Mouse (Mus musculus): ENCODE data around the gene Hspbp1. TPM values are rescaled to one million over a fixed set of nuclear protein-coding genes. Genes with fewer than 3 reads are reported as not detected.

Gene Hspbp1
- polyA plus RNA-seq, 2 experiments: 28.2 to 56.7 TPM

DNA sequence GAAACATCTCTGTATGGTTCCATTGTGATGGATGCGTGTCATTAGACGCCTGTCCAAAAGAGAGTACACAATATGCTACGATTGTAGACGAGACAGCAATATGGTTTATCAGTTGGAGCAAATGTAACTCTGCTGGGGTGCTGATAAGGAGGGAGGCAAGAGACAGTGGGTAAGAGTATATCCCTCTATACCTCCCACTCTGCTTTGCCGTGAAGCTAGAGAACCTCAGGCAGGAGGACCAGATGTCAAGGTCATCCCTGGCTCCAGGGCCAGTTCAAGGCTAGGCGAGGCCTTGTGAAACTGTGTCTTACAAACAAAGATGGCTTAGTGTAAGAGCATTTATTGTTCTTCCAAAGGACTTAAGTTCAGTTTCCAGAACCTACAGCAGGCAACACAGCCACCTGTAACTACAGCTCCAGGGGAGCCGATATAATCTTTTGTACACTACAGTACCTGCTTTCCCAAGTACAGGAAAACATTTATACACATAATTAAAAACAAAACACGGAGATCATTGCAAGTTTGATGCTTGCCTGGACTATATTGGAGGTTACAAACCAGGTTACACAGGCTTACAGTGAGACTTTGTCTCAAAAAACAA lies 14.1 kb downstream of the Hspbp1 start:
- 21% methylated on average over 8 of the region's 8 CpGs for WGBS (ENCODE audit: insufficient replicate concordance)
- Histone ChIP-seq H3K27me3 (ENCODE audit: control insufficient read depth, insufficient read depth, low read length) (no peaks in the 10 kb centered on the region), H3K4me3 (ENCODE audit: insufficient read depth in 1 of 2, low read depth in 2 of 2, low read length in 2 of 2) (peak overlapping the region in 1 of 2 experiments; percentile 13; a peak in 1 of 4 replicates), H3K36me3 (replicated peaks; ENCODE audit: control insufficient read depth, insufficient read depth, low read depth) (peaks cover 3% of the 10 kb centered on the region; the same call in 1 of the 2 replicates), H3K27ac (peak overlapping the region; percentile 86), H3K4me2 (ENCODE audit: low read depth) (peak overlapping the region; percentile 61), H3K4me1 (replicated peaks; ENCODE audit: control insufficient read depth in 2 of 2, insufficient read depth in 2 of 2, low read length in 1 of 2) (peaks cover 29 to 34% of the 10 kb centered on the region in 2 experiments), H3K9me3 (ENCODE audit: control insufficient read depth, low read length) (no peaks in the 10 kb centered on the region), H3K9ac (replicated peaks) (peak overlapping the region; percentile 38)
- ATAC-seq (ENCODE audit: insufficient read depth) (peak; percentile 98), DNase-seq (ENCODE audit: low read depth in 3 of 3, low spot score in 3 of 3) (peak; percentile 82 to 87 (median 82))
- peak; percentile 94 for TF ChIP-seq EP300 (IDR thresholded peaks at IDR 0.05; ENCODE audit: low read depth)
- no peak for TF ChIP-seq CTCF (IDR thresholded peaks at IDR 0.05; ENCODE audit: low read depth)

DNA sequence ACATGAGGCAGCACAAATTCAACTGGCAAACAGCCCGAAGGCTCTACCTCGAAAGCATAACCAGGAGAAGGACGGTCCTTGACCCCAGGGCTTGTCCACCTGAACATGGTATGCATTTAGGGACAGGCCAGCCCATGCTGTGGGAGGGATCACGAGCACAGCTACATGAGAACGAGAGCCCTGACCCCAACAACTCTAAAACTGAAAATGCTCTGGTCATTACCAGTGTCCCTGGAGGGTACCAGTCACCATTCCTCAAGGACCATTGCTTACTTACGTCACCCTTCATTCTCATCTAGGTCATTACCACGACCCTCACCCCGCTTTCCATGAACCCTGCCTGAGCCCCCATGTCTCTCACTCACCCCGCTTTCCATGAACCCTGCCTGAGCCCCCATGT lies 15.7 kb downstream of the Hspbp1 start:
- H3K27me3 ChIP-seq (ENCODE audit: control insufficient read depth, insufficient read depth, low read length): no peaks in the 10 kb centered on the region
- DNase-seq (ENCODE audit: low read depth in 3 of 3, low spot score in 3 of 3): no peak
- peaks cover 22 to 29% of the 10 kb centered on the region in 2 experiments for H3K4me1 ChIP-seq (replicated peaks; ENCODE audit: control insufficient read depth in 2 of 2, insufficient read depth in 2 of 2, low read length in 1 of 2)
- no peak for TF ChIP-seq CTCF (IDR thresholded peaks at IDR 0.05; ENCODE audit: low read depth)
- no peak for TF ChIP-seq EP300 (IDR thresholded peaks at IDR 0.05; ENCODE audit: low read depth)
- no peak for ATAC-seq (ENCODE audit: insufficient read depth)
- no peak overlapping the region for H3K4me3 ChIP-seq (ENCODE audit: insufficient read depth in 1 of 2, low read depth in 2 of 2, low read length in 2 of 2)
- H3K9ac ChIP-seq (replicated peaks): no peak overlapping the region
- 89% methylated on average over 9 of the region's 9 CpGs for WGBS (ENCODE audit: insufficient replicate concordance)
- H3K9me3 ChIP-seq (ENCODE audit: control insufficient read depth, low read length): no peaks in the 10 kb centered on the region
- H3K27ac ChIP-seq: no peak overlapping the region
- peaks cover 3% of the 10 kb centered on the region; the same call in 1 of the 2 replicates for H3K36me3 ChIP-seq (replicated peaks; ENCODE audit: control insufficient read depth, insufficient read depth, low read depth)
- H3K4me2 ChIP-seq (ENCODE audit: low read depth): no peak overlapping the region

DNA sequence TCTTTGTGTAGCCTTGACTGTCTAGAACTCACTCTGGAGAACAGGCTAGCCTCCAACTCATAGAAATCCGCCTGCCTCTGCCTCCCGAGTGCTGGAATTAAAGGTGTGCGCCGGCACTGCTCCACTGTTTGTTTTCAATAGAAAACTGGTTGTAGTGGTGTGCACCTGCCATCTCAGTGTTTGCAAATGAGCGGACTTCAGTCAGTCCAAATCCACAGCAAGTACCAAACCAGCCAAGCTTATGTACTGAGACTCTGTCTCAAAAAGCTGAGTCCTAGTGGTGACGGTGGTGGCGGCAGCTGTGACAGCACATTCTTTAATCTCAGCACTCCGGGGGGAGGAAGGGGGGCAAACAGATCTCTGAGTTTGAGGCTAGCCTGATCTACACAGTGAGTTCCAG lies 16.4 kb downstream of the Hspbp1 start:
- Histone ChIP-seq H3K9ac (replicated peaks) (no peak overlapping the region), H3K36me3 (replicated peaks; ENCODE audit: control insufficient read depth, insufficient read depth, low read depth) (peaks cover 3% of the 10 kb centered on the region; the same call in 1 of the 2 replicates), H3K4me3 (ENCODE audit: insufficient read depth in 1 of 2, low read depth in 2 of 2, low read length in 2 of 2) (no peak overlapping the region), H3K4me1 (replicated peaks; ENCODE audit: control insufficient read depth in 2 of 2, insufficient read depth in 2 of 2, low read length in 1 of 2) (peaks cover 22 to 29% of the 10 kb centered on the region in 2 experiments), H3K27ac (no peak overlapping the region), H3K27me3 (ENCODE audit: control insufficient read depth, insufficient read depth, low read length) (no peaks in the 10 kb centered on the region), H3K9me3 (ENCODE audit: control insufficient read depth, low read length) (no peaks in the 10 kb centered on the region), H3K4me2 (ENCODE audit: low read depth) (no peak overlapping the region)
- DNase-seq (ENCODE audit: low read depth in 3 of 3, low spot score in 3 of 3) (no peak), ATAC-seq (ENCODE audit: insufficient read depth) (no peak)
- TF ChIP-seq EP300 (IDR thresholded peaks at IDR 0.05; ENCODE audit: low read depth) (no peak), CTCF (IDR thresholded peaks at IDR 0.05; ENCODE audit: low read depth) (no peak)
- WGBS (ENCODE audit: insufficient replicate concordance): 89% methylated on average over 8 of the region's 8 CpGs

DNA sequence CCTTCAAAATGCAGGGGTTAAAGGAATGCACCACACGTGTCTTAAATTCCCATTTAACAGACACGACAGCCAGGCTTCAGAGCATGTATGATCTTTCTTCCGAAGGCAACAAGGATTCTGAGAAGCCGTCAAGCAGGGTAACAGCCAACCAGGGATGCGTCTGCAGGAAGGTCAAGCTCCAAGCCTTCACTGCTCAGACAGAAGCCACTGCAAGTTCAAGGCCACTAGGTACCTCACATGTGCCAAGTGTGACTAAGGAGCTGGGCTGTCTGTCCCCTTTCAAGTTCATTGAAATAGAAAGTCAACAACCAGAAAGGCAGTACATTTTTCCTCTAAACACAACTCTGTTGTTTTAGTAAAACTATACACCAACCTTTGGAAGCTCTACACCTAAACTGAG lies 18.0 kb downstream of the Hspbp1 start:
- H3K27ac ChIP-seq: no peak overlapping the region
- 76% methylated on average over 5 of the region's 5 CpGs for WGBS (ENCODE audit: insufficient replicate concordance)
- peaks cover 21 to 24% of the 10 kb centered on the region in 2 experiments for H3K4me1 ChIP-seq (replicated peaks; ENCODE audit: control insufficient read depth in 2 of 2, insufficient read depth in 2 of 2, low read length in 1 of 2)
- H3K4me3 ChIP-seq (ENCODE audit: insufficient read depth in 1 of 2, low read depth in 2 of 2, low read length in 2 of 2): no peak overlapping the region
- H3K4me2 ChIP-seq (ENCODE audit: low read depth): no peak overlapping the region
- no peaks in the 10 kb centered on the region for H3K27me3 ChIP-seq (ENCODE audit: control insufficient read depth, insufficient read depth, low read length)
- DNase-seq (ENCODE audit: low read depth in 3 of 3, low spot score in 3 of 3) (no peak), ATAC-seq (ENCODE audit: insufficient read depth) (no peak)
- TF ChIP-seq EP300 (IDR thresholded peaks at IDR 0.05; ENCODE audit: low read depth) (no peak), CTCF (IDR thresholded peaks at IDR 0.05; ENCODE audit: low read depth) (no peak)
- no peaks in the 10 kb centered on the region for H3K9me3 ChIP-seq (ENCODE audit: control insufficient read depth, low read length)
- peaks cover 3% of the 10 kb centered on the region; the same call in 1 of the 2 replicates for H3K36me3 ChIP-seq (replicated peaks; ENCODE audit: control insufficient read depth, insufficient read depth, low read depth)
- no peak overlapping the region for H3K9ac ChIP-seq (replicated peaks)

DNA sequence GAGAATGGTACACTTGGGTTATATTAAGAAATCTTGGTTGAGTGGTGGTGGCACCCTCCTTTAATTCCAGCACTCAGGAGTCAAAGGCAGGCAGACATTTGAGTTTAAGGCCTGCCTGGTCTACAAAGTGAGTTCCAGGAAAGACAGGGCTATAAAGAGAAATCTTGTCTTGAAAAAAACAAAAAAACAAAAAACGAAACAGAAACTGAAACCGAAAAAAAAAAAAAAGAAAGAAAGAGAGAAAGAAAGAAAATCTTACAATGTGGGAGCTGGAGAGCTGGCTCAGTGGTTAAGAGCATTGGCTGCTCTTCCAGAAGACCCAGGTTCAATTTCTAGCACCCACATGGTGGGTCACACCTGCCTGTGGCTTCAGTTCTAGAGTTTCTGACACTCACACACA lies 21.1 kb downstream of the Hspbp1 start:
- H3K27me3 ChIP-seq (ENCODE audit: control insufficient read depth, insufficient read depth, low read length): no peaks in the 10 kb centered on the region
- no peak overlapping the region for H3K27ac ChIP-seq
- no peak for DNase-seq (ENCODE audit: low read depth in 3 of 3, low spot score in 3 of 3)
- ATAC-seq (ENCODE audit: insufficient read depth): no peak
- no peak overlapping the region for H3K9ac ChIP-seq (replicated peaks)
- 72% methylated on average over 2 of the region's 2 CpGs for WGBS (ENCODE audit: insufficient replicate concordance)
- no peak overlapping the region for H3K4me2 ChIP-seq (ENCODE audit: low read depth)
- TF ChIP-seq CTCF (IDR thresholded peaks at IDR 0.05; ENCODE audit: low read depth) (no peak), EP300 (IDR thresholded peaks at IDR 0.05; ENCODE audit: low read depth) (no peak)
- H3K4me3 ChIP-seq (ENCODE audit: insufficient read depth in 1 of 2, low read depth in 2 of 2, low read length in 2 of 2): no peak overlapping the region
- H3K4me1 ChIP-seq (replicated peaks; ENCODE audit: control insufficient read depth in 2 of 2, insufficient read depth in 2 of 2, low read length in 1 of 2): peaks cover 0 to 4% of the 10 kb centered on the region in 2 experiments; a peak in 1 of 4 replicates
- no peaks in the 10 kb centered on the region for H3K9me3 ChIP-seq (ENCODE audit: control insufficient read depth, low read length)
- peaks cover 3% of the 10 kb centered on the region; the same call in 1 of the 2 replicates for H3K36me3 ChIP-seq (replicated peaks; ENCODE audit: control insufficient read depth, insufficient read depth, low read depth)

All from liver, embryonic 14.5 days (tissue).